Mouse (Mus musculus) CH12.LX (cell line): ENCODE measurements around the gene Pitx1.

Experiments
- BHLHE40 ChIP-seq: IDR thresholded peaks from 2 replicates; pipeline ENCODE4 v1.6.1; 2011; ENCODE audit warnings: mild to moderate bottlenecking, low read depth, low read length, improper control_type of control experiment
- CTCF ChIP-seq, 2 experiments: IDR thresholded peaks in 1 of 2; conservative IDR thresholded peaks in 1 of 2; 2 replicates each; pipeline ENCODE4 v1.5.1; 2011 to 2012; ENCODE audit warnings: low read depth in 2 of 2, low read length in 2 of 2, improper control_type of control experiment in 1 of 2, inconsistent platforms in 1 of 2, mild to moderate bottlenecking in 1 of 2, moderate library complexity in 1 of 2
- E2F4 ChIP-seq: IDR thresholded peaks from 2 replicates; pipeline ENCODE4 v1.6.1; 2011; ENCODE audit warnings: low read depth, low read length, improper control_type of control experiment; ENCODE audit not compliant: insufficient replicate concordance
- EP300 ChIP-seq: IDR thresholded peaks from 2 replicates; pipeline ENCODE4 v1.6.1; 2011; ENCODE audit warnings: low read length, improper control_type of control experiment
- HCFC1 ChIP-seq: IDR thresholded peaks from 2 replicates; pipeline ENCODE4 v1.6.1; 2012; ENCODE audit warnings: low read depth, mild to moderate bottlenecking, inconsistent platforms, low read length, improper control_type of control experiment
- JUND ChIP-seq: conservative IDR thresholded peaks from 2 replicates; pipeline ENCODE4 v1.6.1; 2011; ENCODE audit warnings: low read depth, low read length, improper control_type of control experiment
- MXI1 ChIP-seq: IDR thresholded peaks from 2 replicates; pipeline ENCODE4 v1.6.1; 2011; ENCODE audit warnings: mild to moderate bottlenecking, low read depth, low read length, improper control_type of control experiment
- NELFE ChIP-seq: IDR thresholded peaks from 2 replicates; pipeline ENCODE4 v1.6.1; 2011; ENCODE audit warnings: low read depth, low read length, improper control_type of control experiment
- PAX5 ChIP-seq: IDR thresholded peaks from 2 replicates; pipeline ENCODE4 v1.6.1; 2012; ENCODE audit warnings: low read length, inconsistent platforms, mixed read lengths
- POLR2A ChIP-seq: IDR thresholded peaks from 2 replicates; pipeline ENCODE4 v1.6.1; 2011; ENCODE audit warnings: low read depth, mild to moderate bottlenecking, improper control_type of control experiment, low read length
- POLR2AphosphoS2 ChIP-seq: IDR thresholded peaks from 2 replicates; pipeline ENCODE4 v1.6.1; 2011; ENCODE audit warnings: low read depth, low read length, improper control_type of control experiment
- TBP ChIP-seq: conservative IDR thresholded peaks from 2 replicates; pipeline ENCODE4 v1.6.1; 2011; ENCODE audit warnings: low read depth, low read length, improper control_type of control experiment
- ZC3H11A ChIP-seq: IDR thresholded peaks from 2 replicates; pipeline ENCODE4 v1.6.1; 2012; ENCODE audit warnings: low read depth, mild to moderate bottlenecking, inconsistent platforms, low read length, improper control_type of control experiment

DNA sequence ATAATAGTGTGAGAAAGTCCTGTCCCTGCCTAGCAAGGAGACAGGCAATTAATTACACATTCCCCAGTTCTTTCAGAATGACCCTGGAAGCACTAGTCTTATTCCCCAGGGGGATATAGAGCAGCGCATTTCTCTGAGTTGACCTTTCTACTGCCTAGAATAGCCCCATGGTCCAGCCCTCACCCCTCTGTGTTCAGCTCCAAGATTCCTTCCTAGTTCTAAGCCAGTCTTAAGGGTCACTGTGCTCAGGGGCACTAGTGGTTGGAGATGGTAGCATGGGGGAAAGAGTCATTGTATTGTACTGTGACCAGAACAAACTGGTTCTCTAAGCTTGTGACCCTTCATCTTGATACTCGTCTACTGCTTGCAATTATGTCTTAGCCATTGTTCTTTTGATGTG lies 34.7 kb downstream of the Pitx1 start:
- TF ChIP-seq CTCF (conservative IDR thresholded peaks at IDR 0.05 in 1 of 2, IDR thresholded peaks at IDR 0.05 in 1 of 2; ENCODE audit: low read depth in 2 of 2, low read length in 2 of 2) (no peak), POLR2A (no peak), NELFE (no peak), BHLHE40 (no peak), HCFC1 (no peak), EP300 (no peak), TBP (no peak), POLR2AphosphoS2 (no peak), JUND (no peak), E2F4 (no peak), PAX5 (no peak), ZC3H11A (no peak), MXI1 (no peak)
